Mouse (Mus musculus): Measurements from ENCODE around the gene Map3k14. TPM values are rescaled to one million over a fixed set of nuclear protein-coding genes. Genes with fewer than 3 reads are reported as not detected.

The Map3k14 gene
- total and polyA plus RNA-seq, 2 experiments from 2014 or later: 1.5 to 6.7 TPM

GRCm38 (mm10) chr11:103246731-103247290, 20.5 kb downstream of the Map3k14 start:
- Histone ChIP-seq H3K27me3 (ENCODE audit: insufficient read depth, low read length) (no peaks in the 10 kb centered on the region), H3K27ac (peak overlapping the region; percentile 54), H3K9ac (replicated peaks; ENCODE audit: low read length) (no peak overlapping the region), H3K9me3 (ENCODE audit: low read length) (no peaks in the 10 kb centered on the region), H3K4me3 (ENCODE audit: low read length) (no peak overlapping the region), H3K4me2 (ENCODE audit: low read depth, low read length) (no peak overlapping the region), H3K4me1 (ENCODE audit: insufficient read depth, low read length) (peaks cover 32% of the 10 kb centered on the region), H3K36me3 (ENCODE audit: insufficient read depth, low read length) (no peaks in the 10 kb centered on the region)
- DNase-seq (ENCODE audit: low spot score) (no peak), ATAC-seq (peak; percentile 10; the same call in 1 of the 2 replicates)
- no peak for TF ChIP-seq CTCF (IDR thresholded peaks at IDR 0.05; ENCODE audit: low read depth)
- WGBS: 52% methylated on average over 4 of the region's 4 CpGs

- H3K4me1 ChIP-seq (ENCODE audit: insufficient read depth, low read length): peaks cover 33% of the 10 kb centered on the region
- peak overlapping the region; percentile 54 for H3K27ac ChIP-seq
- no peaks in the 10 kb centered on the region for H3K36me3 ChIP-seq (ENCODE audit: insufficient read depth, low read length)
- H3K9me3 ChIP-seq (ENCODE audit: low read length): no peaks in the 10 kb centered on the region
- no peak overlapping the region for H3K4me3 ChIP-seq (ENCODE audit: low read length)
- TF ChIP-seq CTCF (IDR thresholded peaks at IDR 0.05; ENCODE audit: low read depth): no peak
- no peaks in the 10 kb centered on the region for H3K27me3 ChIP-seq (ENCODE audit: insufficient read depth, low read length)
- DNase-seq (ENCODE audit: low spot score) (peak; percentile 29), ATAC-seq (peak; percentile 11; the same call in 1 of the 2 replicates)
- no peak overlapping the region for H3K9ac ChIP-seq (replicated peaks; ENCODE audit: low read length)
- no peak overlapping the region for H3K4me2 ChIP-seq (ENCODE audit: low read depth, low read length)
- 62% methylated on average over 10 of the region's 10 CpGs for WGBS
Observed at GRCm38 (mm10) chr11:103246081-103246730, 21.1 kb downstream of the Map3k14 start.

GRCm38 (mm10) chr11:103244856-103245255, 22.4 kb downstream of the Map3k14 start:
- H3K4me3 ChIP-seq (ENCODE audit: low read length): no peak overlapping the region
- no peak overlapping the region for H3K4me2 ChIP-seq (ENCODE audit: low read depth, low read length)
- peaks cover 37% of the 10 kb centered on the region for H3K4me1 ChIP-seq (ENCODE audit: insufficient read depth, low read length)
- H3K36me3 ChIP-seq (ENCODE audit: insufficient read depth, low read length): no peaks in the 10 kb centered on the region
- 41% methylated on average over 4 of the region's 4 CpGs for WGBS
- no peak for TF ChIP-seq CTCF (IDR thresholded peaks at IDR 0.05; ENCODE audit: low read depth)
- DNase-seq (ENCODE audit: low spot score): peak; percentile 74
- no peaks in the 10 kb centered on the region for H3K27me3 ChIP-seq (ENCODE audit: insufficient read depth, low read length)
- peak overlapping the region; percentile 68 for H3K27ac ChIP-seq
- H3K9me3 ChIP-seq (ENCODE audit: low read length): no peaks in the 10 kb centered on the region
- no peak for ATAC-seq
- no peak overlapping the region for H3K9ac ChIP-seq (replicated peaks; ENCODE audit: low read length)

GRCm38 (mm10) chr11:103240740-103241139, 26.5 kb downstream of the Map3k14 start:
- DNase-seq (ENCODE audit: low spot score): no peak
- Histone ChIP-seq H3K4me3 (ENCODE audit: low read length) (no peak overlapping the region), H3K36me3 (ENCODE audit: insufficient read depth, low read length) (peaks cover 13% of the 10 kb centered on the region; the same call in 1 of the 2 replicates), H3K4me1 (ENCODE audit: insufficient read depth, low read length) (peaks cover 6% of the 10 kb centered on the region; the same call in 1 of the 2 replicates), H3K9ac (replicated peaks; ENCODE audit: low read length) (no peak overlapping the region), H3K9me3 (ENCODE audit: low read length) (no peaks in the 10 kb centered on the region), H3K27me3 (ENCODE audit: insufficient read depth, low read length) (no peaks in the 10 kb centered on the region), H3K27ac (no peak overlapping the region; the same call in 1 of the 2 replicates), H3K4me2 (ENCODE audit: low read depth, low read length) (no peak overlapping the region)
- TF ChIP-seq CTCF (IDR thresholded peaks at IDR 0.05; ENCODE audit: low read depth): no peak
- WGBS: 41% methylated on average over 7 of the region's 7 CpGs
- ATAC-seq: no peak

- Histone ChIP-seq H3K4me1 (ENCODE audit: insufficient read depth, low read length) (peaks cover 5% of the 10 kb centered on the region; the same call in 1 of the 2 replicates), H3K36me3 (ENCODE audit: insufficient read depth, low read length) (peaks cover 13% of the 10 kb centered on the region; the same call in 1 of the 2 replicates), H3K4me2 (ENCODE audit: low read depth, low read length) (no peak overlapping the region), H3K27ac (no peak overlapping the region), H3K9me3 (ENCODE audit: low read length) (no peaks in the 10 kb centered on the region), H3K4me3 (ENCODE audit: low read length) (no peak overlapping the region), H3K27me3 (ENCODE audit: insufficient read depth, low read length) (no peaks in the 10 kb centered on the region), H3K9ac (replicated peaks; ENCODE audit: low read length) (no peak overlapping the region)
- ATAC-seq: no peak
- peak; percentile 21; the same call in 1 of the 2 replicates for TF ChIP-seq CTCF (IDR thresholded peaks at IDR 0.05; ENCODE audit: low read depth)
- WGBS: 77% methylated on average over 9 of the region's 9 CpGs
- no peak for DNase-seq (ENCODE audit: low spot score)
Observed at GRCm38 (mm10) chr11:103237757-103238156, 29.5 kb downstream of the Map3k14 start.

- Histone ChIP-seq H3K27me3 (ENCODE audit: insufficient read depth, low read length) (no peaks in the 10 kb centered on the region), H3K36me3 (ENCODE audit: insufficient read depth, low read length) (peaks cover 13% of the 10 kb centered on the region; the same call in 1 of the 2 replicates), H3K4me2 (ENCODE audit: low read depth, low read length) (no peak overlapping the region), H3K9ac (replicated peaks; ENCODE audit: low read length) (no peak overlapping the region), H3K27ac (no peak overlapping the region), H3K9me3 (ENCODE audit: low read length) (no peaks in the 10 kb centered on the region), H3K4me3 (ENCODE audit: low read length) (no peak overlapping the region), H3K4me1 (ENCODE audit: insufficient read depth, low read length) (peaks cover 5% of the 10 kb centered on the region; the same call in 1 of the 2 replicates)
- WGBS: 79% methylated on average over 10 of the region's 10 CpGs
- DNase-seq (ENCODE audit: low spot score) (no peak), ATAC-seq (no peak)
- no peak for TF ChIP-seq CTCF (IDR thresholded peaks at IDR 0.05; ENCODE audit: low read depth)
Observed at GRCm38 (mm10) chr11:103236903-103237302, 30.4 kb downstream of the Map3k14 start.

GRCm38 (mm10) chr11:103236431-103236830, 30.8 kb downstream of the Map3k14 start:
- no peaks in the 10 kb centered on the region for H3K9me3 ChIP-seq (ENCODE audit: low read length)
- no peaks in the 10 kb centered on the region for H3K27me3 ChIP-seq (ENCODE audit: insufficient read depth, low read length)
- no peak overlapping the region for H3K9ac ChIP-seq (replicated peaks; ENCODE audit: low read length)
- no peak for TF ChIP-seq CTCF (IDR thresholded peaks at IDR 0.05; ENCODE audit: low read depth)
- no peak overlapping the region for H3K4me2 ChIP-seq (ENCODE audit: low read depth, low read length)
- DNase-seq (ENCODE audit: low spot score) (no peak), ATAC-seq (no peak)
- H3K27ac ChIP-seq: no peak overlapping the region
- peaks cover 5% of the 10 kb centered on the region; the same call in 1 of the 2 replicates for H3K4me1 ChIP-seq (ENCODE audit: insufficient read depth, low read length)
- H3K36me3 ChIP-seq (ENCODE audit: insufficient read depth, low read length): peaks cover 13% of the 10 kb centered on the region; the same call in 1 of the 2 replicates
- no peak overlapping the region for H3K4me3 ChIP-seq (ENCODE audit: low read length)
- 80% methylated on average over 6 of the region's 6 CpGs for WGBS
